27 mouse cellular contexts compared by ENCODE assay signal in genomic region chr5:112316468-112316867, GRCm38 (mm10). TPM values are rescaled to one million over a fixed set of nuclear protein-coding genes. Genes with fewer than 3 reads are reported as not detected.
DNase-seq lines count a peak whose midpoint lies in the region; ATAC-seq and TF ChIP-seq lines count a peak whose summit lies in the region.
"Had no signal": no experiment of that assay in that cellular context is flagged by ENCODE, and none has a peak within 500 bp of the region (broad histone marks: within the 10 kb centered on the region; RNA-seq: fewer than 3 reads in every experiment).

No protein-coding gene starts in this region.

- peaks cover 12% of the 10 kb centered on the region; the same call in 1 of the 2 replicates for H3K36me3 ChIP-seq in hindbrain, postnatal 0 days (ENCODE audit: insufficient read depth, low read length)
- peaks cover 19% of the 10 kb centered on the region for H3K36me3 ChIP-seq in hindbrain, embryonic 12.5 days
- peaks cover 15% of the 10 kb centered on the region for H3K36me3 ChIP-seq in lung, embryonic 15.5 days
- peaks cover 24% of the 10 kb centered on the region for H3K36me3 ChIP-seq in kidney, embryonic 16.5 days (ENCODE audit: insufficient read depth, low read length)
- peaks cover 12% of the 10 kb centered on the region; the same call in 1 of the 2 replicates for H3K36me3 ChIP-seq in stomach, postnatal 0 days (ENCODE audit: control insufficient read depth, insufficient read depth, low read length)

- no peak overlapping the region for H3K9ac ChIP-seq in hindbrain, postnatal 0 days (replicated peaks; ENCODE audit: low read length)
- H3K9ac ChIP-seq in hindbrain, embryonic 12.5 days, result no peak overlapping the region
- no peak overlapping the region for H3K9ac ChIP-seq in lung, embryonic 15.5 days
- H3K9ac ChIP-seq in kidney, embryonic 16.5 days (replicated peaks; ENCODE audit: low read length), result no peak overlapping the region
- H3K9ac ChIP-seq in stomach, postnatal 0 days (ENCODE audit: low read length), result no peak overlapping the region
- H3K9ac ChIP-seq: embryonic facial prominence, embryonic 12.5 days; forebrain, embryonic 13.5 days; liver, embryonic 15.5 days had no signal

- no peaks in the 10 kb centered on the region for H3K27me3 ChIP-seq in hindbrain, postnatal 0 days (ENCODE audit: insufficient read depth, low read length)
- no peaks in the 10 kb centered on the region for H3K27me3 ChIP-seq in hindbrain, embryonic 12.5 days
- H3K27me3 ChIP-seq in lung, embryonic 15.5 days, result no peaks in the 10 kb centered on the region
- H3K27me3 ChIP-seq in kidney, embryonic 16.5 days (ENCODE audit: insufficient read depth, low read length), result no peaks in the 10 kb centered on the region
- no peaks in the 10 kb centered on the region for H3K27me3 ChIP-seq in stomach, postnatal 0 days (ENCODE audit: control insufficient read depth, insufficient read depth, low read length)
- H3K27me3 ChIP-seq: embryonic facial prominence, embryonic 12.5 days; forebrain, embryonic 13.5 days; liver, embryonic 15.5 days had no signal

- H3K4me3 ChIP-seq in hindbrain, postnatal 0 days (ENCODE audit: low read length), result no peak overlapping the region
- no peak overlapping the region for H3K4me3 ChIP-seq in hindbrain, embryonic 12.5 days
- no peak overlapping the region for H3K4me3 ChIP-seq in lung, embryonic 15.5 days
- H3K4me3 ChIP-seq in kidney, embryonic 16.5 days (ENCODE audit: low read length), result no peak overlapping the region
- H3K4me3 ChIP-seq in stomach, postnatal 0 days (ENCODE audit: low read depth, low read length), result no peak overlapping the region
- H3K4me3 ChIP-seq: embryonic facial prominence, embryonic 12.5 days; erythroblast, embryonic 14.5 days; forebrain, embryonic 13.5 days; hindbrain, embryonic 10.5 days; liver, embryonic 15.5 days; midbrain, embryonic 10.5 days had no signal

- no peak overlapping the region for H3K27ac ChIP-seq in hindbrain, postnatal 0 days
- no peak overlapping the region for H3K27ac ChIP-seq in hindbrain, embryonic 12.5 days
- peak overlapping the region; percentile 63; the same call in 1 of the 2 replicates for H3K27ac ChIP-seq in lung, embryonic 15.5 days
- H3K27ac ChIP-seq in kidney, embryonic 16.5 days (ENCODE audit: low read length), result peak overlapping the region; percentile 38
- H3K27ac ChIP-seq in stomach, postnatal 0 days (replicated peaks), result no peak overlapping the region
- H3K27ac ChIP-seq: embryonic facial prominence, embryonic 12.5 days; forebrain, embryonic 13.5 days; hindbrain, embryonic 10.5 days; liver, embryonic 15.5 days; macrophage; midbrain, embryonic 10.5 days had no signal

- 73% methylated on average over 5 of the region's 5 CpGs for WGBS in hindbrain, postnatal 0 days
- WGBS in hindbrain, embryonic 12.5 days, result 77% methylated on average over 5 of the region's 5 CpGs
- 80% methylated on average over 5 of the region's 5 CpGs for WGBS in lung, embryonic 15.5 days
- WGBS in kidney, embryonic 16.5 days, result 61% methylated on average over 5 of the region's 5 CpGs
- WGBS in stomach, postnatal 0 days, result 61% methylated on average over 5 of the region's 5 CpGs

- DNase-seq in hindbrain, postnatal 0 days (ENCODE audit: low spot score), result no peak
- DNase-seq in lung, postnatal 10 days, result no peak
- no peak for DNase-seq in stomach, postnatal 0 days (ENCODE audit: low spot score)
- no peak for DNase-seq in ovary, adult 18-20 months (ENCODE audit: low spot score)
- DNase-seq: adrenal gland, postnatal 10 days; cerebellum, adult 11 months; cerebellum, postnatal 10 days; gastrocnemius, postnatal 10 days; right cerebral cortex, adult 18-20 months; thymus, postnatal 25 days had no signal

- no peaks in the 10 kb centered on the region for H3K9me3 ChIP-seq in hindbrain, postnatal 0 days (ENCODE audit: low read length)
- no peaks in the 10 kb centered on the region for H3K9me3 ChIP-seq in hindbrain, embryonic 12.5 days (replicated peaks)
- no peaks in the 10 kb centered on the region for H3K9me3 ChIP-seq in lung, embryonic 15.5 days
- no peaks in the 10 kb centered on the region for H3K9me3 ChIP-seq in kidney, embryonic 16.5 days (ENCODE audit: low read length)
- H3K9me3 ChIP-seq in stomach, postnatal 0 days (ENCODE audit: control insufficient read depth, low read length), result no peaks in the 10 kb centered on the region
- H3K9me3 ChIP-seq: embryonic facial prominence, embryonic 12.5 days; forebrain, embryonic 13.5 days; hindbrain, embryonic 10.5 days; liver, embryonic 15.5 days; midbrain, embryonic 10.5 days had no signal

- H3K4me1 ChIP-seq in hindbrain, postnatal 0 days (ENCODE audit: insufficient read depth, low read length), result no peaks in the 10 kb centered on the region
- no peaks in the 10 kb centered on the region; the same call in 1 of the 2 replicates for H3K4me1 ChIP-seq in hindbrain, embryonic 12.5 days
- H3K4me1 ChIP-seq in lung, embryonic 15.5 days, result no peaks in the 10 kb centered on the region
- H3K4me1 ChIP-seq in kidney, embryonic 16.5 days (ENCODE audit: insufficient read depth, low read length), result peaks cover 6% of the 10 kb centered on the region; the same call in 1 of the 2 replicates
- H3K4me1 ChIP-seq in stomach, postnatal 0 days (replicated peaks; ENCODE audit: control insufficient read depth, insufficient read depth), result no peaks in the 10 kb centered on the region
- H3K4me1 ChIP-seq: embryonic facial prominence, embryonic 12.5 days; forebrain, embryonic 13.5 days had no signal

- no peak for ATAC-seq in hindbrain, postnatal 0 days
- no peak for ATAC-seq in hindbrain, embryonic 12.5 days (ENCODE audit: low FRiP score)
- ATAC-seq in lung, embryonic 15.5 days (ENCODE audit: borderline replicate concordance, extremely low read depth, low FRiP score, low TSS enrichment), result no peak
- peak; percentile 62; the same call in 1 of the 2 replicates for ATAC-seq in kidney, embryonic 16.5 days (ENCODE audit: low FRiP score, low TSS enrichment)
- ATAC-seq in stomach, postnatal 0 days (ENCODE audit: low FRiP score, low TSS enrichment), result 0 out of 2 replicates have a peak, but pooled peaks have one; percentile 25
- ATAC-seq: forebrain, embryonic 13.5 days; inflammation-experienced regulatory T-cells, adult 6 months had no signal

- peak; percentile 25 for TF ChIP-seq CTCF in hindbrain, postnatal 0 days (IDR thresholded peaks at IDR 0.05; ENCODE audit: low read depth)
- no peak for TF ChIP-seq CTCF in stomach, postnatal 0 days (IDR thresholded peaks at IDR 0.05; ENCODE audit: low read depth)

- no peak for TF ChIP-seq EP300 in stomach, postnatal 0 days (optimal IDR thresholded peaks at IDR 0.05)

- H3K4me2 ChIP-seq in hindbrain, postnatal 0 days (ENCODE audit: low read depth, low read length), result no peak overlapping the region
- H3K4me2 ChIP-seq in hindbrain, embryonic 12.5 days (replicated peaks), result no peak overlapping the region
- H3K4me2 ChIP-seq in lung, embryonic 15.5 days, result no peak overlapping the region
- no peak overlapping the region for H3K4me2 ChIP-seq in kidney, embryonic 16.5 days (replicated peaks; ENCODE audit: low read depth, low read length)
- H3K4me2 ChIP-seq in stomach, postnatal 0 days (replicated peaks; ENCODE audit: low read depth), result no peak overlapping the region
- H3K4me2 ChIP-seq: embryonic facial prominence, embryonic 12.5 days; forebrain, embryonic 13.5 days; liver, embryonic 15.5 days had no signal

RNA-seq across cellular contexts. Expression of gene Tfip11, which starts 9.7 kb away (rescaled TPM):
- 16.5 and 20.2 TPM in 2 replicates for total RNA-seq in hindbrain, postnatal 0 days (2014; rRNA removed)
- 24.3 and 24.4 TPM in 2 replicates for polyA plus RNA-seq in hindbrain, postnatal 0 days (2015; fragmentation: Nextera tagmentation; extraction: Ambion mirVana)
- polyA plus RNA-seq in hindbrain, embryonic 12.5 days (2016; fragmentation: Nextera tagmentation; extraction: Ambion mirVana), result 38.1 TPM in 2 replicates
- 30.1 and 30.4 TPM in 2 replicates for polyA plus RNA-seq in lung, embryonic 15.5 days (2015; fragmentation: Nextera tagmentation; extraction: Ambion mirVana)
- 36.7 and 37.8 TPM in 2 replicates for polyA plus RNA-seq in kidney, embryonic 16.5 days (2015; fragmentation: Nextera tagmentation; extraction: Ambion mirVana)
- 12.4 and 12.9 TPM in 2 replicates for polyA plus RNA-seq in stomach, postnatal 0 days (2015; fragmentation: Nextera tagmentation; extraction: Ambion mirVana)

RNA-seq across cellular contexts. Expression of gene Srrd, which starts 26.4 kb away (rescaled TPM):
- 84.3 and 92.0 TPM in 2 replicates for total RNA-seq in hindbrain, postnatal 0 days (2014; rRNA removed)
- polyA plus RNA-seq in hindbrain, postnatal 0 days (2015; fragmentation: Nextera tagmentation; extraction: Ambion mirVana), result 49.1 and 56.0 TPM in 2 replicates
- 46.9 and 47.6 TPM in 2 replicates for polyA plus RNA-seq in hindbrain, embryonic 12.5 days (2016; fragmentation: Nextera tagmentation; extraction: Ambion mirVana)
- 45.7 and 47.2 TPM in 2 replicates for polyA plus RNA-seq in lung, embryonic 15.5 days (2015; fragmentation: Nextera tagmentation; extraction: Ambion mirVana)
- 44.8 and 47.0 TPM in 2 replicates for polyA plus RNA-seq in kidney, embryonic 16.5 days (2015; fragmentation: Nextera tagmentation; extraction: Ambion mirVana)
- polyA plus RNA-seq in stomach, postnatal 0 days (2015; fragmentation: Nextera tagmentation; extraction: Ambion mirVana), result 19.3 and 20.9 TPM in 2 replicates

RNA-seq across cellular contexts. Expression of gene Hps4, which starts 26.4 kb away (rescaled TPM):
- total RNA-seq in hindbrain, postnatal 0 days (2014; rRNA removed), result 43.9 and 45.6 TPM in 2 replicates
- 32.7 and 33.6 TPM in 2 replicates for polyA plus RNA-seq in hindbrain, postnatal 0 days (2015; fragmentation: Nextera tagmentation; extraction: Ambion mirVana)
- 35.4 and 37.1 TPM in 2 replicates for polyA plus RNA-seq in hindbrain, embryonic 12.5 days (2016; fragmentation: Nextera tagmentation; extraction: Ambion mirVana)
- 26.3 and 31.1 TPM in 2 replicates for polyA plus RNA-seq in lung, embryonic 15.5 days (2015; fragmentation: Nextera tagmentation; extraction: Ambion mirVana)
- 36.8 TPM in 2 replicates for polyA plus RNA-seq in kidney, embryonic 16.5 days (2015; fragmentation: Nextera tagmentation; extraction: Ambion mirVana)
- 15.2 and 15.3 TPM in 2 replicates for polyA plus RNA-seq in stomach, postnatal 0 days (2015; fragmentation: Nextera tagmentation; extraction: Ambion mirVana)

RNA-seq across cellular contexts. Expression of gene Gm6583, which starts 39.4 kb away (rescaled TPM):
- total RNA-seq in hindbrain, postnatal 0 days (2014; rRNA removed), result not detected in 2 replicates
- 0.06 TPM in 1 of 2 replicates, not detected in the other for polyA plus RNA-seq in hindbrain, postnatal 0 days (2015; fragmentation: Nextera tagmentation; extraction: Ambion mirVana)
- 0.26 and 0.27 TPM in 2 replicates for polyA plus RNA-seq in hindbrain, embryonic 12.5 days (2016; fragmentation: Nextera tagmentation; extraction: Ambion mirVana)
- 0.10 and 0.23 TPM in 2 replicates for polyA plus RNA-seq in lung, embryonic 15.5 days (2015; fragmentation: Nextera tagmentation; extraction: Ambion mirVana)
- 0.20 and 0.30 TPM in 2 replicates for polyA plus RNA-seq in kidney, embryonic 16.5 days (2015; fragmentation: Nextera tagmentation; extraction: Ambion mirVana)
- 0.08 and 0.13 TPM in 2 replicates for polyA plus RNA-seq in stomach, postnatal 0 days (2015; fragmentation: Nextera tagmentation; extraction: Ambion mirVana)
- total RNA-seq: gastrocnemius, postnatal 10 days; heart, adult 8-10 months; layer of hippocampus, postnatal 25 days; left cerebral cortex, postnatal 25 days; midbrain, postnatal 0 days had no signal
- polyA plus RNA-seq: frontal cortex, adult 2 months; midbrain, postnatal 0 days; small intestine, adult 2 months had no signal

RNA-seq across cellular contexts. Expression of gene Tpst2, which starts 40.0 kb away (rescaled TPM):
- 46.9 and 57.0 TPM in 2 replicates for total RNA-seq in hindbrain, postnatal 0 days (2014; rRNA removed)
- polyA plus RNA-seq in hindbrain, postnatal 0 days (2015; fragmentation: Nextera tagmentation; extraction: Ambion mirVana), result 34.4 and 37.0 TPM in 2 replicates
- polyA plus RNA-seq in hindbrain, embryonic 12.5 days (2016; fragmentation: Nextera tagmentation; extraction: Ambion mirVana), result 31.7 and 35.4 TPM in 2 replicates
- polyA plus RNA-seq in lung, embryonic 15.5 days (2015; fragmentation: Nextera tagmentation; extraction: Ambion mirVana), result 55.8 and 61.0 TPM in 2 replicates
- 65.8 and 68.7 TPM in 2 replicates for polyA plus RNA-seq in kidney, embryonic 16.5 days (2015; fragmentation: Nextera tagmentation; extraction: Ambion mirVana)
- 29.2 and 30.2 TPM in 2 replicates for polyA plus RNA-seq in stomach, postnatal 0 days (2015; fragmentation: Nextera tagmentation; extraction: Ambion mirVana)

Comparison
In these comparisons a context has a peak if more than half of its experiments do, and no peak if none do; other contexts are left out.
1. ATAC-seq: peak in kidney, embryonic 16.5 days (single experiment) and stomach, postnatal 0 days (single experiment); none in hindbrain, postnatal 0 days (single experiment), hindbrain, embryonic 12.5 days (single experiment) and lung, embryonic 15.5 days (single experiment).
2. H3K27ac ChIP-seq: peak in lung, embryonic 15.5 days (single experiment) and kidney, embryonic 16.5 days (single experiment); none in hindbrain, postnatal 0 days (single experiment), hindbrain, embryonic 12.5 days (single experiment) and stomach, postnatal 0 days (single experiment).